Mouse (Mus musculus): ENCODE results near the gene 1700003F12Rik. TPM values are rescaled to one million over a fixed set of nuclear protein-coding genes. Genes with fewer than 3 reads are reported as not detected.

1700003F12Rik gene
- polyA plus RNA-seq, 1 experiment from 2014 or later: 3.0 TPM

DNA sequence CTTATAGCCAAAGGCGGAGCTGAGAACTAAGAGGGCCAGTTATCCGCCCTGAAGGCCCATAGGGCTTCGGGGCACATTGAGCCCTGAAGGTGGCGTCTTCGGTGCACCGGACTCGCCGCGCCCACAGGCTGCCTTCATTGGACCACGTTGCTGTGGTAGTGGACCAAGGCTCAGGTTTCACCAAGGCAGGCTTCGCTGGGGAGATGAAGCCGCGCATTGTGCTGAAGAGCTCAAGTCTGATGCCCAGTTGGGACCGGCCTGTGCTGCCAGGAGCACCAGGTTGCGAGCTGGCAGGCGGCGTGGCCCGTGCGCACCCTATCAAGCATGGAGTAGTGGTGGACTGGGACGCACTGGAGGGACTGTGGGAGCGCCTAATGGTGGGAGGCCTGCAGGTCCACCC lies 5.0 kb downstream of the 1700003F12Rik start:
- Histone ChIP-seq H3K4me1 (replicated peaks; ENCODE audit: control insufficient read depth, insufficient read depth, low read length) (peaks cover 9% of the 10 kb centered on the region; the same call in 1 of the 2 replicates), H3K27ac (ENCODE audit: low read depth, low read length) (no peak overlapping the region), H3K9ac (ENCODE audit: low read depth, low read length) (no peak overlapping the region), H3K36me3 (ENCODE audit: control insufficient read depth, insufficient read depth, low read length) (no peaks in the 10 kb centered on the region), H3K4me3 (ENCODE audit: low read depth, low read length) (no peak overlapping the region), H3K9me3 (ENCODE audit: control insufficient read depth, low read length) (no peaks in the 10 kb centered on the region), H3K27me3 (ENCODE audit: control insufficient read depth, insufficient read depth, low read length) (peaks cover 12% of the 10 kb centered on the region; the same call in 1 of the 2 replicates), H3K4me2 (replicated peaks; ENCODE audit: low read depth, low read length) (peak overlapping the region; percentile 22; the same call in 1 of the 2 replicates)
- DNase-seq (ENCODE audit: low spot score): peak; percentile 29
- 42% methylated on average over 21 of the region's 21 CpGs for WGBS
- no peak for ATAC-seq (ENCODE audit: low FRiP score)

DNA sequence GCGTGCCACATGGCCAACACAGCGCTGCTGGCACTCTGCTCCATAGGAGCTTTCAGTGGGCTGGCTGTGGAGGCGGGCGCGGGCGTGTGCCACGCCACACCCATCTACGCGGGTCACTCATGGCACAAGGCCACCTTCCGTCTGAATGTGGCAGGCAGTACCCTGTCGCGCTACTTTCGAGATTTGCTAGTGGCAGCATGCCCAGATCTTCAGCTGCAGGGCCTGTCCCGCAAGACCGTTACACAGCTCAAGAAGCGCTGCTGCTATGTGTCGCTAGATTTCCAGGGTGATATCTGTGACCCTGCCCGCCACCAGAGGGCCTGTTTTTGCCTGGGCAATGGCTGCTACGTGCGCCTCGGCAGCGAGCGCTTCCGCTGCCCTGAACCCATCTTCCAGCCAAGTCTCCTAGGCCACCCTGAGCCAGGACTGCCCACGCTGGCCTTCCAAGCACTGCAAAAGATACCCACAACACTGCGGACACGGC lies 5.6 kb downstream of the 1700003F12Rik start:
- Histone ChIP-seq H3K27ac (ENCODE audit: low read depth, low read length) (no peak overlapping the region), H3K27me3 (ENCODE audit: control insufficient read depth, insufficient read depth, low read length) (peaks cover 12% of the 10 kb centered on the region; the same call in 1 of the 2 replicates), H3K4me2 (replicated peaks; ENCODE audit: low read depth, low read length) (0 out of 2 replicates have a peak overlapping the region, but pooled peaks have one; percentile 22), H3K4me1 (replicated peaks; ENCODE audit: control insufficient read depth, insufficient read depth, low read length) (peaks cover 9% of the 10 kb centered on the region; the same call in 1 of the 2 replicates), H3K9ac (ENCODE audit: low read depth, low read length) (0 out of 2 replicates have a peak overlapping the region, but pooled peaks have one; percentile 12), H3K4me3 (ENCODE audit: low read depth, low read length) (no peak overlapping the region), H3K9me3 (ENCODE audit: control insufficient read depth, low read length) (no peaks in the 10 kb centered on the region), H3K36me3 (ENCODE audit: control insufficient read depth, insufficient read depth, low read length) (no peaks in the 10 kb centered on the region)
- ATAC-seq (ENCODE audit: low FRiP score) (peak; percentile 25; the same call in 1 of the 2 replicates), DNase-seq (ENCODE audit: low spot score) (peak; percentile 75)
- 29% methylated on average over 27 of the region's 27 CpGs for WGBS

DNA sequence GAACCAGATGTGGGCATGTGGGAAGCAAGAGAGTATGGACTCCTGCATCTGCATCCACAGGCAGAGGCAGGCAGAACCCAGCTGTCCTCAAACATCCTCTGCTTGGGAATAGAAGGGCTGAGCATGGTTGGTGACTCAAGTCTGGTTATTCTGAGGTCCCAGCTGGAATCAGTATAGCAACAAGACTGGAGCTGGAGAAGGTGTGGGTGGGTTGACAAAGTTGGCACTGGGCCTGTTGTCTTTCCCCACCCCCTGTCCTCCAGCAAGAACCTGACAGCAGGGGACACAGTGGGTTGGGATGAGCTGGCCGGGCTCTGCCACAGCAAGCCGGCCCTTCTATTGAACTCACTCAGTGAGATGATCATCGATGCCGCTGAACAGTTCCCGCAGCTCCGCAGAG lies 8.3 kb downstream of the 1700003F12Rik start:
- H3K4me1 ChIP-seq (replicated peaks; ENCODE audit: control insufficient read depth, insufficient read depth, low read length): peaks cover 12% of the 10 kb centered on the region; the same call in 1 of the 2 replicates
- ATAC-seq (ENCODE audit: low FRiP score): no peak
- H3K4me2 ChIP-seq (replicated peaks; ENCODE audit: low read depth, low read length): no peak overlapping the region
- 80% methylated on average over 6 of the region's 6 CpGs for WGBS
- H3K9ac ChIP-seq (ENCODE audit: low read depth, low read length): no peak overlapping the region
- H3K27ac ChIP-seq (ENCODE audit: low read depth, low read length): no peak overlapping the region
- H3K36me3 ChIP-seq (ENCODE audit: control insufficient read depth, insufficient read depth, low read length): no peaks in the 10 kb centered on the region
- H3K27me3 ChIP-seq (ENCODE audit: control insufficient read depth, insufficient read depth, low read length): peaks cover 12% of the 10 kb centered on the region; the same call in 1 of the 2 replicates
- H3K4me3 ChIP-seq (ENCODE audit: low read depth, low read length): no peak overlapping the region
- H3K9me3 ChIP-seq (ENCODE audit: control insufficient read depth, low read length): no peaks in the 10 kb centered on the region
- no peak for DNase-seq (ENCODE audit: low spot score)

- ATAC-seq (ENCODE audit: low FRiP score) (no peak), DNase-seq (ENCODE audit: low spot score) (peak; percentile 30)
- peaks cover 7% of the 10 kb centered on the region; the same call in 1 of the 2 replicates for H3K4me1 ChIP-seq (replicated peaks; ENCODE audit: control insufficient read depth, insufficient read depth, low read length)
- no peaks in the 10 kb centered on the region for H3K36me3 ChIP-seq (ENCODE audit: control insufficient read depth, insufficient read depth, low read length)
- H3K9me3 ChIP-seq (ENCODE audit: control insufficient read depth, low read length): no peaks in the 10 kb centered on the region
- H3K9ac ChIP-seq (ENCODE audit: low read depth, low read length): no peak overlapping the region
- no peak overlapping the region for H3K4me3 ChIP-seq (ENCODE audit: low read depth, low read length)
- H3K27me3 ChIP-seq (ENCODE audit: control insufficient read depth, insufficient read depth, low read length): peaks cover 1% of the 10 kb centered on the region; the same call in 1 of the 2 replicates
- H3K4me2 ChIP-seq (replicated peaks; ENCODE audit: low read depth, low read length): no peak overlapping the region
- WGBS: 53% methylated on average over 5 of the region's 5 CpGs
- H3K27ac ChIP-seq (ENCODE audit: low read depth, low read length): no peak overlapping the region
Observed at GRCm38 (mm10) chr2:154557184-154557832, 10.4 kb downstream of the 1700003F12Rik start.

DNA sequence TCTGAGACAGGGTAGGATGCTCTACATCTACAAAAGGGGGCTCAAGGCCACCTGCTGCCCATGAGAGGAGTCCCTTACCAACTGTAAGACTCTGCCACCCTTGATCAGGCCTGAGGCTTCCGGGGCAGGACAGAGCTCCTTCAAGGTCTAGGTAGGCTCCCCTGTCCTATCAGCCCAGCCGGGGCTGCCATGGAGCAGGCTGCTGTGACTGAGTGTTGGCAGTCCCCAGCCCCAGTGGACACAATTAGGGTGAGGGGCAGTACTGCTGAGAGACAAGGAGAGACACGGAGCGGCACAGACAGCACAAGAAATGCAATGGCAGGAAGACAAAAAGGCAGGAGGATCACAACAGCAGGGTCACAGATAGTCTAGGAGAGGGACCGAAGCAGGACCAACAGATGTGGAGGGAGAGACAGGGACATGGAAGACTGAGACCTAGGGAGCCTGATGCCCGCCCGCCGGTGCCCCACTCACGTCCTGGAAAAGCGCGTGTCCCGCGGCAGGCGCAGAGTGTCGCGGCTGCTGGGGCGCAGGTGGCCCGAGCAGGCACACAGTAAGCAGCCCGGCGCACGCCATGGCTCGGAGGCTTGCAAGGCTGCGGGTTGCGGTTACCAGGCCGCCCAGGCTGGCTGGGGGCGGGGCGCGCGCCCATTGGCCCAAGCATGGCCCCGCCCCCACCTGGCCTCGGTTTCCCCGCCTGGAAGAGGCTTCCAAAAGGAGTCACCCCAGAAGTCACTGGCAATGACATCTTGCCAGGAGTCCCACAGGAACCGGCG lies 11.6 kb downstream of the 1700003F12Rik start, which contains the start of gene Necab3:
Necab3 (minus strand) TSS at position 627 of the 776 bp plus-strand sequence.
- Histone ChIP-seq H3K27me3 (ENCODE audit: control insufficient read depth, insufficient read depth, low read length) (no peaks in the 10 kb centered on the region), H3K36me3 (ENCODE audit: control insufficient read depth, insufficient read depth, low read length) (0 out of 2 replicates have a peak, but pooled peaks cover 2% of the 10 kb centered on the region), H3K27ac (ENCODE audit: low read depth, low read length) (peak within 1 kb of the TSS; percentile 34; the same call in 1 of the 2 replicates), H3K9ac (ENCODE audit: low read depth, low read length) (peak within 1 kb of the TSS; percentile 19), H3K9me3 (ENCODE audit: control insufficient read depth, low read length) (no peaks in the 10 kb centered on the region), H3K4me3 (ENCODE audit: low read depth, low read length) (peak within 1 kb of the TSS; percentile 30), H3K4me2 (replicated peaks; ENCODE audit: low read depth, low read length) (peak within 1 kb of the TSS; percentile 39), H3K4me1 (replicated peaks; ENCODE audit: control insufficient read depth, insufficient read depth, low read length) (peaks cover 6% of the 10 kb centered on the region; the same call in 1 of the 2 replicates)
- WGBS: 4% methylated on average over 34 of the region's 34 CpGs
- ATAC-seq (ENCODE audit: low FRiP score): peak; percentile 78
- peak; percentile 62 for DNase-seq (ENCODE audit: low spot score)

GRCm38 (mm10) chr2:154563612-154564170 lies 16.8 kb downstream of the 1700003F12Rik start:
- Histone ChIP-seq H3K4me3 (ENCODE audit: low read depth, low read length) (no peak overlapping the region), H3K27ac (ENCODE audit: low read depth, low read length) (no peak overlapping the region), H3K9me3 (ENCODE audit: control insufficient read depth, low read length) (no peaks in the 10 kb centered on the region), H3K27me3 (ENCODE audit: control insufficient read depth, insufficient read depth, low read length) (no peaks in the 10 kb centered on the region), H3K4me1 (replicated peaks; ENCODE audit: control insufficient read depth, insufficient read depth, low read length) (peaks cover 12% of the 10 kb centered on the region), H3K36me3 (ENCODE audit: control insufficient read depth, insufficient read depth, low read length) (0 out of 2 replicates have a peak, but pooled peaks cover 2% of the 10 kb centered on the region), H3K4me2 (replicated peaks; ENCODE audit: low read depth, low read length) (no peak overlapping the region), H3K9ac (ENCODE audit: low read depth, low read length) (no peak overlapping the region)
- ATAC-seq (ENCODE audit: low FRiP score) (no peak), DNase-seq (ENCODE audit: low spot score) (no peak)
- WGBS: 92% methylated on average over 22 of the region's 22 CpGs

DNA sequence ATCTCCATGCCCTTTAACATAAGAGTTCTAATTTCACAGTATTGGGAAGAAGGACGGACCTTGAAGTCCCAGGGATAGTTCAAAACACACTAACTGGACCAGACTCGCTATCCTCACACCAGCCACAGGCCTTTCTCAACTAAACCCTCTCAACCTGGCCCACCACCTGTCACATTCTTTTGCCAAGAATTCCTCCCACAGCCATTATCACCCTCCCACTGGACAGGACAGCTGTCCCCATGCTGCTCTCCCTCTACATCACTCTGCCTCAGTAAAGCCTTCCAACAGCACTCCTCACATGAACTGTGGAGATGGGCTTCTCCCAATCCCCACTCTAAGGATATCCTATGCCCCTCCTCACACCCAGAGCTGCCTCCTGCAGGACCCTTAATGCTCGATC lies 18.7 kb downstream of the 1700003F12Rik start:
- H3K27me3 ChIP-seq (ENCODE audit: control insufficient read depth, insufficient read depth, low read length): no peaks in the 10 kb centered on the region
- no peaks in the 10 kb centered on the region for H3K9me3 ChIP-seq (ENCODE audit: control insufficient read depth, low read length)
- 80% methylated on average over 3 of the region's 3 CpGs for WGBS
- ATAC-seq (ENCODE audit: low FRiP score) (no peak), DNase-seq (ENCODE audit: low spot score) (no peak)
- no peak overlapping the region; the same call in 1 of the 2 replicates for H3K27ac ChIP-seq (ENCODE audit: low read depth, low read length)
- H3K4me2 ChIP-seq (replicated peaks; ENCODE audit: low read depth, low read length): no peak overlapping the region
- H3K4me1 ChIP-seq (replicated peaks; ENCODE audit: control insufficient read depth, insufficient read depth, low read length): peaks cover 12% of the 10 kb centered on the region
- no peak overlapping the region for H3K4me3 ChIP-seq (ENCODE audit: low read depth, low read length)
- 0 out of 2 replicates have a peak, but pooled peaks cover 2% of the 10 kb centered on the region for H3K36me3 ChIP-seq (ENCODE audit: control insufficient read depth, insufficient read depth, low read length)
- H3K9ac ChIP-seq (ENCODE audit: low read depth, low read length): no peak overlapping the region

DNA sequence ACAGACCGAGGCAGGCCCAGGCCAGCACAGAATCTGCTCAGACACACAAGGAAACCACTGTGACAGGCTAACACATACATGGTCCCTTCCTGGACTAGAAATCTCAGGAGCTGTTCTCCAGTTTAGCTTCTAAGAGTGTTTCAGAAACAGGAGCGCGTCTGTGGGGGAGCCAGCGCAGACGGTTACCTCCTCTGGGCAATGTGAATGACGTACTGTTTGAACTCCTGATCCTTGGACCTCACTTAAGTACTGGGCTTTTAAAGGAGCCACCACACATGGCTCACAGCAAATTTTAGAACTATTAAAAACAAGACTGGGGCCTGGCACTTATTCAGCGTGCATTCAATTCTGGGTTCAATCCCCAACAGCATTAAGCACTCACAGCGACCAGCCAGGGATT lies 19.8 kb downstream of the 1700003F12Rik start:
- WGBS: 58% methylated on average over 8 of the region's 8 CpGs
- Histone ChIP-seq H3K27ac (ENCODE audit: low read depth, low read length) (no peak overlapping the region), H3K9me3 (ENCODE audit: control insufficient read depth, low read length) (no peaks in the 10 kb centered on the region), H3K9ac (ENCODE audit: low read depth, low read length) (no peak overlapping the region), H3K4me2 (replicated peaks; ENCODE audit: low read depth, low read length) (peak overlapping the region; percentile 9), H3K36me3 (ENCODE audit: control insufficient read depth, insufficient read depth, low read length) (0 out of 2 replicates have a peak, but pooled peaks cover 2% of the 10 kb centered on the region), H3K4me3 (ENCODE audit: low read depth, low read length) (no peak overlapping the region), H3K4me1 (replicated peaks; ENCODE audit: control insufficient read depth, insufficient read depth, low read length) (peaks cover 12% of the 10 kb centered on the region), H3K27me3 (ENCODE audit: control insufficient read depth, insufficient read depth, low read length) (no peaks in the 10 kb centered on the region)
- DNase-seq (ENCODE audit: low spot score) (no peak), ATAC-seq (ENCODE audit: low FRiP score) (no peak)

All from hindbrain, embryonic 11.5 days (tissue).